Mouse (Mus musculus) midbrain, embryonic 16.5 days (tissue): Measurements from ENCODE around the gene Ptprd. TPM values are rescaled to one million over a fixed set of nuclear protein-coding genes. Genes with fewer than 3 reads are reported as not detected.
A peak's percentile ranks its signal among the peaks of the same experiment; 100 is the strongest.

ENCODE experiments used
- ATAC-seq: fragments of 200-750 bp; cut with Nextera tagmentation; 2 replicates; pipeline ENCODE4 v1.8.0; 2017; ENCODE audit warnings: moderate TSS enrichment
- H3K27ac ChIP-seq: fragments of 300-500 bp; sonication (generic); 2 replicates; pipeline ENCODE4 v1.5.1; 2014; ENCODE audit warnings: mild to moderate bottlenecking, low read length, mixed read lengths
- H3K27me3 ChIP-seq: fragments of 300-500 bp; sonication (generic); 2 replicates; pipeline ENCODE4 v1.6.1; 2014; ENCODE audit warnings: low read depth, low read length, mixed read lengths; ENCODE audit not compliant: control insufficient read depth, insufficient read depth
- H3K36me3 ChIP-seq: fragments of 300-500 bp; sonication (generic); 2 replicates; pipeline ENCODE4 v1.6.1; 2014; ENCODE audit warnings: mild to moderate bottlenecking, low read length, moderate library complexity, mixed read lengths; ENCODE audit not compliant: control insufficient read depth, insufficient read depth
- H3K4me1 ChIP-seq: fragments of 300-500 bp; sonication (generic); 2 replicates; pipeline ENCODE4 v1.6.1; 2014; ENCODE audit warnings: mild to moderate bottlenecking, low read length, mixed read lengths; ENCODE audit not compliant: control insufficient read depth, insufficient read depth
- H3K4me2 ChIP-seq: fragments of 300-500 bp; sonication (generic); 2 replicates; pipeline ENCODE4 v1.6.1; 2014; ENCODE audit warnings: mild to moderate bottlenecking, low read length, mixed read lengths
- H3K4me3 ChIP-seq: fragments of 300-500 bp; sonication (generic); 2 replicates; pipeline ENCODE4 v1.5.1; 2014; ENCODE audit warnings: low read depth, mild to moderate bottlenecking, low read length, moderate library complexity, mixed read lengths
- H3K9ac ChIP-seq: fragments of 300-500 bp; sonication (generic); 2 replicates; pipeline ENCODE4 v1.6.1; 2014; ENCODE audit warnings: low read depth, low read length, mixed read lengths
- H3K9me3 ChIP-seq: fragments of 300-500 bp; sonication (generic); replicated peaks from 2 replicates; pipeline ENCODE4 v1.6.1; 2014; ENCODE audit warnings: mild to moderate bottlenecking, low read length, mixed read lengths; ENCODE audit not compliant: control insufficient read depth, poor library complexity, severe bottlenecking
- WGBS: fragments of 180-500 bp; shearing (Covaris S2); extraction: QIAGEN DNeasy Blood & Tissue Kit; methylation state at CpG from one replicate; pipeline ENCODE4 v1.1.7; 2014; 5-methylcytosine and 5-hydroxymethylcytosine counted together
- polyA plus RNA-seq: library from polyadenylated mRNA; unstranded; fragments of >200 nt; fragmentation: Nextera tagmentation; extraction: Ambion mirVana; gene quantifications from 2 replicates; pipeline ENCODE4 v1.2.1, GENCODE M21; 2015

The Ptprd gene
- polyA plus RNA-seq, 1 experiment from 2014 or later, result 90.7 TPM

GRCm38 (mm10) chr4:76414591-76414990 is 1797.2 kb downstream of the Ptprd start:
- ATAC-seq, result no peak
- 91% methylated on average over 4 of the region's 4 CpGs for WGBS
- H3K4me3 ChIP-seq, result no peak overlapping the region
- no peak overlapping the region for H3K27ac ChIP-seq
- H3K9ac ChIP-seq, result no peak overlapping the region
- H3K4me2 ChIP-seq, result no peak overlapping the region
- no peaks in the 10 kb centered on the region for H3K9me3 ChIP-seq
- no peaks in the 10 kb centered on the region for H3K4me1 ChIP-seq
- H3K36me3 ChIP-seq, result no peaks in the 10 kb centered on the region
- H3K27me3 ChIP-seq, result no peaks in the 10 kb centered on the region

GRCm38 (mm10) chr4:76410053-76410452 is 1801.7 kb downstream of the Ptprd start:
- Histone ChIP-seq H3K27ac (no peak overlapping the region), H3K36me3 (no peaks in the 10 kb centered on the region), H3K9me3 (no peaks in the 10 kb centered on the region), H3K9ac (no peak overlapping the region), H3K27me3 (no peaks in the 10 kb centered on the region), H3K4me2 (no peak overlapping the region), H3K4me3 (no peak overlapping the region), H3K4me1 (peaks cover 9% of the 10 kb centered on the region)
- no peak for ATAC-seq
- WGBS, result 15% methylated on average over 2 of the region's 2 CpGs

GRCm38 (mm10) chr4:76409159-76409558 is 1802.6 kb downstream of the Ptprd start:
- H3K9ac ChIP-seq, result no peak overlapping the region
- no peaks in the 10 kb centered on the region for H3K36me3 ChIP-seq
- peaks cover 9% of the 10 kb centered on the region for H3K4me1 ChIP-seq
- H3K4me3 ChIP-seq, result no peak overlapping the region
- no peak overlapping the region for H3K27ac ChIP-seq
- no peak overlapping the region for H3K4me2 ChIP-seq
- ATAC-seq, result no peak
- H3K27me3 ChIP-seq, result no peaks in the 10 kb centered on the region
- H3K9me3 ChIP-seq, result no peaks in the 10 kb centered on the region
- WGBS, result 53% methylated on average over 3 of the region's 3 CpGs

- ATAC-seq, result 0 out of 2 replicates have a peak, but pooled peaks have one; percentile 26
- no peak overlapping the region for H3K4me2 ChIP-seq
- H3K9ac ChIP-seq, result no peak overlapping the region
- H3K36me3 ChIP-seq, result no peaks in the 10 kb centered on the region
- peaks cover 9% of the 10 kb centered on the region for H3K4me1 ChIP-seq
- WGBS, result 7% methylated on average over 5 of the region's 5 CpGs
- no peak overlapping the region for H3K27ac ChIP-seq
- no peaks in the 10 kb centered on the region for H3K27me3 ChIP-seq
- H3K9me3 ChIP-seq, result no peaks in the 10 kb centered on the region
- H3K4me3 ChIP-seq, result no peak overlapping the region
These were observed 1805.8 kb downstream of the Ptprd start for GRCm38 (mm10) chr4:76405862-76406454.

GRCm38 (mm10) chr4:76403219-76403618 is 1808.5 kb downstream of the Ptprd start:
- 92% methylated on average over 5 of the region's 5 CpGs for WGBS
- no peak for ATAC-seq
- Histone ChIP-seq H3K4me3 (no peak overlapping the region), H3K4me2 (no peak overlapping the region), H3K36me3 (no peaks in the 10 kb centered on the region), H3K9ac (no peak overlapping the region), H3K27me3 (no peaks in the 10 kb centered on the region), H3K27ac (no peak overlapping the region), H3K9me3 (no peaks in the 10 kb centered on the region), H3K4me1 (peaks cover 9% of the 10 kb centered on the region)

- Histone ChIP-seq H3K27me3 (no peaks in the 10 kb centered on the region), H3K4me3 (no peak overlapping the region), H3K27ac (no peak overlapping the region), H3K36me3 (no peaks in the 10 kb centered on the region), H3K9ac (no peak overlapping the region), H3K9me3 (no peaks in the 10 kb centered on the region), H3K4me2 (no peak overlapping the region), H3K4me1 (0 out of 2 replicates have a peak, but pooled peaks cover 3% of the 10 kb centered on the region)
- ATAC-seq, result no peak
- WGBS, result 91% methylated on average over 5 of the region's 5 CpGs
These were observed 1823.9 kb downstream of the Ptprd start for GRCm38 (mm10) chr4:76387887-76388286.

GRCm38 (mm10) chr4:76386978-76387824 is 1824.6 kb downstream of the Ptprd start:
- Histone ChIP-seq H3K9me3 (no peaks in the 10 kb centered on the region), H3K36me3 (no peaks in the 10 kb centered on the region), H3K4me2 (no peak overlapping the region), H3K9ac (no peak overlapping the region), H3K27ac (no peak overlapping the region), H3K4me3 (no peak overlapping the region), H3K4me1 (0 out of 2 replicates have a peak, but pooled peaks cover 3% of the 10 kb centered on the region), H3K27me3 (no peaks in the 10 kb centered on the region)
- ATAC-seq, result no peak
- 63% methylated on average over 7 of the region's 7 CpGs for WGBS

GRCm38 (mm10) chr4:76385818-76386217 is 1825.9 kb downstream of the Ptprd start:
- no peak overlapping the region for H3K4me2 ChIP-seq
- no peaks in the 10 kb centered on the region for H3K9me3 ChIP-seq
- 90% methylated on average over 5 of the region's 5 CpGs for WGBS
- no peak overlapping the region for H3K9ac ChIP-seq
- no peaks in the 10 kb centered on the region for H3K36me3 ChIP-seq
- no peak for ATAC-seq
- no peak overlapping the region for H3K27ac ChIP-seq
- H3K27me3 ChIP-seq, result no peaks in the 10 kb centered on the region
- no peak overlapping the region for H3K4me3 ChIP-seq
- H3K4me1 ChIP-seq, result 0 out of 2 replicates have a peak, but pooled peaks cover 3% of the 10 kb centered on the region

GRCm38 (mm10) chr4:76380312-76380917 is 1831.3 kb downstream of the Ptprd start:
- Histone ChIP-seq H3K4me3 (no peak overlapping the region), H3K9me3 (no peaks in the 10 kb centered on the region), H3K36me3 (no peaks in the 10 kb centered on the region), H3K4me2 (no peak overlapping the region), H3K27ac (peak overlapping the region; percentile 38), H3K9ac (no peak overlapping the region), H3K4me1 (peaks cover 7% of the 10 kb centered on the region), H3K27me3 (no peaks in the 10 kb centered on the region)
- peak; percentile 53 for ATAC-seq
- WGBS, result 53% methylated on average over 6 of the region's 6 CpGs
